Mouse (Mus musculus): Measurements from ENCODE around the gene Kcnk2.

- TF ChIP-seq CTCF (IDR thresholded peaks at IDR 0.05; ENCODE audit: low read depth) = no peak
- no peak for TF ChIP-seq EP300 (IDR thresholded peaks at IDR 0.05; ENCODE audit: low read depth)
Observed at GRCm38 (mm10) chr1:189209029-189209714, 192.9 kb downstream of the Kcnk2 start.

Measured in liver, postnatal 0 days (tissue).